Mouse (Mus musculus) naive thymus-derived CD4-positive, alpha-beta T cell, adult 5 months (primary cell): Measurements from ENCODE around the gene Lef1. TPM values are rescaled to one million over a fixed set of nuclear protein-coding genes. Genes with fewer than 3 reads are reported as not detected.

Experiments
- polyA plus RNA-seq: library from polyadenylated mRNA; unstranded; fragments of 100-300 nt; shearing (Covaris generic); gene quantifications from one replicate; pipeline ENCODE4 v1.2.1, GENCODE M21; 2017

The Lef1 gene
- polyA plus RNA-seq: 1,190 TPM

GRCm38 (mm10) chr3:131110191-131111150 is at the start of gene Lef1:
TSS of gene Lef1 (plus strand) at chr3:131110471.

GRCm38 (mm10) chr3:131271559-131272373 is 161.5 kb downstream of the Lef1 start, which contains the start of gene Hadh:
TSS of gene Hadh (minus strand) at chr3:131272101.

Other genes starting within 250 kb of the Lef1 start
- 49.4 TPM for gene Hadh, start 161.6 kb downstream of the Lef1 start, polyA plus RNA-seq
- 0.20 TPM for gene Cyp2u1, start 192.8 kb downstream of the Lef1 start, polyA plus RNA-seq